Mouse (Mus musculus) ES-Bruce4 (cell line): ENCODE measurements at regions not wholly inside any gene's neighbourhood (a gene's known extent, or its start where the extent isn't known, plus 50 kb on each side); places are given as distances from the start of the nearest gene placed in this dataset.

Experiments used
- CTCF ChIP-seq: IDR thresholded peaks from one replicate; pipeline ENCODE4 v1.8.1; 2011; ENCODE audit warnings: low read depth, low read length
- EP300 ChIP-seq: IDR thresholded peaks from 2 replicates; pipeline ENCODE4 v1.6.1; 2011; ENCODE audit warnings: low read depth, low read length; ENCODE audit not compliant: insufficient read depth
- POLR2A ChIP-seq: IDR thresholded peaks from one replicate; pipeline ENCODE4 v1.8.1; 2011; ENCODE audit warnings: low read length; ENCODE audit not compliant: insufficient read depth

DNA sequence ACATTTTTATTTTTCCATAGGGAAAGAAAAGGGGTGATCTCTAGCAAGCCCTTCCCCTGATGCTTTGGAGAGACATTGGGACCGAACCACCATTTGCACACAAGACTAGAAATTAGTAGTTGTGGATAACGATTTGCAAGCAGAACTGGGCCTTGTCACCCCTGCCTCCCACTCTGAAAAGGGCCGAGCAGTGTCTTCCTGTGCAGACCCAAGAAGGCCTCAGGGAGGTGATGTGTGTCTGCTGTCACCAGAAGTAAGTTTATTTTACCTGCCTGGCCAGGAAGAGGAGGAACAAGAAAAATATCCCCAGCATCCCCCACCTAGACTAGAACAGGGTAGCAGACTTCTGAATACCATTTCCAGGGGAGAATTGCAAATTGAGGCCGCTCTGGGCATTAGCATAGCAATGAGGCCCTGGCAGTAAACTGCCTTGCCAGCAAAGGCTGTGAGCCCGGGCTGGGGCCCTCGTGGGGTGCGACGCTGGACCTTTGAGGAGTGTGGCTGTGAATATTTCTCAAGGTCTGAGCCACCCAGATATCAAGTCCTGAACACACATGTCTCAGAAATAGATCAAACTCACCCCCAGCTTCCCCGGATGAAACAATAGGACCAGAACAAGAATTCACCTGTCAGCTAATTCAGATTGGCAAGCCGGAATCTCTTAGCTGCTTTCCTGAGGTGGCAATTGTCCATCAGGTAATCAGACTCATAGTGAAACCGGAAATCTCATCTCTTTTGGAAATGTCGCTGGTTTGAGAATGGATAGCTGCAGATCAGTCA, 470.4 kb downstream of the Vrk1 start:
- TF ChIP-seq CTCF (no peak), EP300 (0 out of 2 replicates have a peak, but pooled peaks have one; percentile 36), POLR2A (no peak)
